Mouse (Mus musculus) small intestine, adult 2 months (tissue): ENCODE data around the gene Cflar. TPM values are rescaled to one million over a fixed set of nuclear protein-coding genes. Genes with fewer than 3 reads are reported as not detected.
"Not testable (repeated sequence)": the region's sequence is repeated elsewhere in the genome, so short reads cannot be mapped to it uniquely, and the experiment has no call there.

Experiments
- H3K27ac ChIP-seq: fragments of 200-500 bp; 2 replicates; pipeline ENCODE4 v1.5.1; 2012; ENCODE audit warnings: low read depth, low read length, control low read depth, inconsistent platforms; ENCODE audit not compliant: insufficient read depth
- H3K27me3 ChIP-seq: fragments of 200-500 bp; 2 replicates; pipeline ENCODE4 v1.6.1; 2012; ENCODE audit warnings: mild to moderate bottlenecking, moderate library complexity, low read length, inconsistent platforms; ENCODE audit not compliant: control insufficient read depth, insufficient read depth
- H3K36me3 ChIP-seq: fragments of 200-500 bp; 2 replicates; pipeline ENCODE4 v1.6.1; 2012; ENCODE audit warnings: mild to moderate bottlenecking, low read length, control low read depth, inconsistent platforms; ENCODE audit not compliant: control insufficient read depth, insufficient read depth
- H3K4me1 ChIP-seq: fragments of 200-500 bp; 2 replicates; pipeline ENCODE4 v1.6.1; 2012; ENCODE audit warnings: low read length, inconsistent platforms, mixed read lengths; ENCODE audit not compliant: control insufficient read depth, insufficient read depth, insufficient read length
- H3K4me3 ChIP-seq: fragments of 200-500 bp; 2 replicates; pipeline ENCODE4 v1.5.1; 2012; ENCODE audit warnings: low read depth, mild to moderate bottlenecking, control low read depth, inconsistent platforms, low read length, moderate library complexity
- CTCF ChIP-seq: fragments of 200-500 bp; IDR thresholded peaks from 2 replicates; pipeline ENCODE4 v1.5.1; 2012; ENCODE audit warnings: low read depth, mild to moderate bottlenecking, control low read depth, inconsistent platforms, low read length, moderate library complexity, mixed read lengths; ENCODE audit not compliant: insufficient replicate concordance, insufficient read length; ENCODE audit errors: extremely low read depth
- POLR2A ChIP-seq: fragments of 200-500 bp; IDR thresholded peaks from 2 replicates; pipeline ENCODE4 v1.6.1; 2012; ENCODE audit warnings: low read depth, mild to moderate bottlenecking, control low read depth, inconsistent platforms, low read length, moderate library complexity
- WGBS: fragments of 180-500 bp; shearing (Covaris S2); methylation state at CpG from one replicate; pipeline ENCODE4 v1.1.7; 2018; 5-methylcytosine and 5-hydroxymethylcytosine counted together
- polyA plus RNA-seq: library from polyadenylated mRNA; depleted of rRNA; stranded (reverse); fragments of >200 nt; gene quantifications from 2 replicates; pipeline ENCODE4 v1.2.3, GENCODE M21; 2012; rRNA removed

Gene Cflar
- polyA plus RNA-seq: 9.8 and 29.5 TPM in 2 replicates

GRCm38 (mm10) chr1:58711365-58712016, at the start of gene Cflar:
Gene Cflar, plus strand, starts transcription at chr1:58711508.
- no peak for TF ChIP-seq CTCF
- TF ChIP-seq POLR2A: peak; percentile 86
- WGBS: under 1% methylated on average over 45 of the region's 45 CpGs
- Histone ChIP-seq H3K4me3 (peak within 1 kb of the TSS; percentile 91), H3K27ac (peak within 1 kb of the TSS; percentile 100), H3K27me3 (no peaks in the 10 kb centered on the region), H3K36me3 (peaks cover 21% of the 10 kb centered on the region), H3K4me1 (no peaks in the 10 kb centered on the region; the same call in 1 of the 2 replicates)

- not testable (repeated sequence) for H3K4me1 ChIP-seq, H3K36me3 ChIP-seq, H3K27me3 ChIP-seq, H3K4me3 ChIP-seq, H3K27ac ChIP-seq
- 90% methylated on average over 5 of the region's 5 CpGs for WGBS
Measured at GRCm38 (mm10) chr1:58662671-58663070, 48.6 kb upstream of the Cflar start.

- not testable (repeated sequence) for H3K4me3 ChIP-seq, H3K27me3 ChIP-seq, H3K4me1 ChIP-seq, H3K36me3 ChIP-seq, H3K27ac ChIP-seq
- 51% methylated on average over 3 of the region's 3 CpGs for WGBS
Measured at GRCm38 (mm10) chr1:58663365-58663764, 47.9 kb upstream of the Cflar start.

GRCm38 (mm10) chr1:58668191-58668590, 43.1 kb upstream of the Cflar start:
- Histone ChIP-seq H3K27ac (no peak overlapping the region), H3K27me3 (no peaks in the 10 kb centered on the region), H3K36me3 (0 out of 2 replicates have a peak, but pooled peaks cover 1% of the 10 kb centered on the region), H3K4me1 (no peaks in the 10 kb centered on the region), H3K4me3 (no peak overlapping the region)
- TF ChIP-seq POLR2A: no peak
- no peak for TF ChIP-seq CTCF
- 85% methylated on average over 5 of the region's 5 CpGs for WGBS

GRCm38 (mm10) chr1:58669635-58670034, 41.7 kb upstream of the Cflar start:
- H3K36me3 ChIP-seq, H3K27me3 ChIP-seq, H3K4me3 ChIP-seq, H3K27ac ChIP-seq, H3K4me1 ChIP-seq: not testable (repeated sequence)
- WGBS: 59% methylated on average over 3 of the region's 3 CpGs

- no peak overlapping the region for H3K27ac ChIP-seq
- no peak overlapping the region for H3K4me3 ChIP-seq
- no peaks in the 10 kb centered on the region for H3K27me3 ChIP-seq
- TF ChIP-seq POLR2A (no peak), CTCF (no peak)
- 85% methylated on average over 2 of the region's 2 CpGs for WGBS
- no peaks in the 10 kb centered on the region for H3K4me1 ChIP-seq
- 0 out of 2 replicates have a peak, but pooled peaks cover 1% of the 10 kb centered on the region for H3K36me3 ChIP-seq
Measured at GRCm38 (mm10) chr1:58672116-58672515, 39.2 kb upstream of the Cflar start.

GRCm38 (mm10) chr1:58675011-58675410, 36.3 kb upstream of the Cflar start:
- WGBS: 89% methylated on average over 3 of the region's 3 CpGs
- H3K36me3 ChIP-seq: no peaks in the 10 kb centered on the region
- no peaks in the 10 kb centered on the region for H3K27me3 ChIP-seq
- TF ChIP-seq CTCF: no peak
- no peak for TF ChIP-seq POLR2A
- H3K27ac ChIP-seq: no peak overlapping the region
- H3K4me1 ChIP-seq: peaks cover 3% of the 10 kb centered on the region; the same call in 1 of the 2 replicates
- no peak overlapping the region for H3K4me3 ChIP-seq

- H3K27me3 ChIP-seq: no peaks in the 10 kb centered on the region
- 84% methylated on average over 1 of the region's 1 CpGs for WGBS
- H3K4me3 ChIP-seq: no peak overlapping the region
- no peaks in the 10 kb centered on the region for H3K36me3 ChIP-seq
- TF ChIP-seq POLR2A: no peak
- no peak for TF ChIP-seq CTCF
- H3K4me1 ChIP-seq: peaks cover 3% of the 10 kb centered on the region; the same call in 1 of the 2 replicates
- peak overlapping the region; percentile 65; the same call in 1 of the 2 replicates for H3K27ac ChIP-seq
Measured at GRCm38 (mm10) chr1:58677575-58677974, 33.7 kb upstream of the Cflar start.

- H3K4me1 ChIP-seq, H3K27me3 ChIP-seq, H3K4me3 ChIP-seq, H3K36me3 ChIP-seq: not testable (repeated sequence)
- 41% methylated on average over 5 of the region's 5 CpGs for WGBS
- H3K27ac ChIP-seq: peak overlapping the region; percentile 52; the same call in 1 of the 2 replicates
Measured at GRCm38 (mm10) chr1:58678412-58678811, 32.9 kb upstream of the Cflar start.
